Mouse (Mus musculus) bone marrow macrophage, adult 2 months (primary cell): ENCODE measurements around the gene Rad54l.

Source experiments
- CTCF ChIP-seq: IDR thresholded peaks from 2 replicates; pipeline ENCODE4 v1.5.1; 2012; ENCODE audit warnings: low read depth, mild to moderate bottlenecking, low read length, moderate library complexity
- POLR2A ChIP-seq: IDR thresholded peaks from 2 replicates; pipeline ENCODE4 v1.6.1; 2012; ENCODE audit warnings: mild to moderate bottlenecking, low read depth, low read length, borderline replicate concordance

DNA sequence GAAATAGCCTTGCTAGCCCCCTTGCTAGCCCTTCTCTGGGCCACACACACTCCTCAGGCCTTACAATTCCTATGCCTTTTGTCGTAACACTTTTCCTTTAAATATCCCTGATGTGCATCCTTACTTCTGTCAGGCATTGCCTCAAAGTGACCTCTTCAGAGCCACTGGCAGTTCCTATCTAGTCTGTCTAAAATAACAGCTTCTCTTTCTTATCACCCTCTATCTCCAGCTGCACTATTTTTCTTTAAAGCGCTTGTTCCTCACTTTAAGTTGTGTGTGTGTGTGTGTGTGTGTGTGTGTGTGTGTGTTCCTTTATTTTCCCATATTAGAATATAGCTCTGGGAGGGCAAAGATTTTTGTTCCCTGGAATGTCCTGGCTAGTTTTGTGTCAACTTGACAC lies 76.9 kb downstream of the Rad54l start:
- no peak for TF ChIP-seq POLR2A
- no peak for TF ChIP-seq CTCF
